Mouse (Mus musculus) spleen, postnatal 36 days (tissue): Measurements from ENCODE around the gene Mrgpra9.
"Not testable (repeated sequence)": the region's sequence is repeated elsewhere in the genome, so short reads cannot be mapped to it uniquely, and the experiment has no call there.

Experiments used
- DNase-seq, 2 experiments: peaks; one replicate each; pipeline ENCODE4 v3.0.0; 2022; ENCODE audit warnings: low spot score in 2 of 2, mixed read lengths in 1 of 2

Gene Mrgpra9

DNA sequence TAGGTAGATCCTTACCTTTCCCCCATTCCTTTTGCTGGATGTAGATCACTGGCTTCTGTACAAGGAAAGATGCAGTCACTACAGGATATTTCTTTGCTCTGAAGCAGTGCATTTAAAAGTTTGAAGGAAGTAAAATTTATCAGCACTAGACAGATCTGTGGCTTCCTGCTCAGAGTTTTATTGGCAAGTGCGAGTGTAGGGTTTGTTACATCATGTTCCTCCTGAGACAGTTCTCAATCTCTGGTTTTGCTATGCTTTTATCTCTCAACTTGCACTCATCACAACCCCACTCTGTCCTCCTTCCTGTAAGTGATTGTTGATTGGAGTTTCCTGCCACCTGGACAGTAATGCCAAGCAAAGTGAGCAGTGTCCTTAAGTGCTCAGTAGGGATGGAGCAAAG is at the start of gene Mrgpra9:
Gene Mrgpra9 (minus strand): TSS at position 79 of the 400 bp plus-strand sequence.
- no peak for DNase-seq

DNA sequence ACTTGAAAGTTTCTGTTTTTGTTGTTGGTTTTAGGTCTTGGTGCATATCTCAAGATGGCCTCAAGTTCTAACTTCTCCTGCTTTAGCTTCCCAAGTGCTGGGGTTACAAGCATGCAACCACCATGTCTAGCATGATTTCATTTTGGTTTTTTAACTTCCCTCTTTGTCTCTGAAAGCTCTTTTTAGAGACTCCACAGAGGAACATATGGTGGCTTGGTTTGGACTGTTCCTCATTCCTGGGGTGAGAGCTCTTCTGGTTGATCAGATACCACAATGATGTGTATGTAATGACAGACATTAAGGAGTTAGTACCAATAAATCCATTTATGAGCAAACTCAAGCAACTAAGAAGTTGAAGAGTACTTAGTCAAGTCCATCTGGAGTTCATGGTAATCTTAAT is 47.0 kb upstream of the Mrgpra9 start:
- DNase-seq: not testable (repeated sequence)

DNA sequence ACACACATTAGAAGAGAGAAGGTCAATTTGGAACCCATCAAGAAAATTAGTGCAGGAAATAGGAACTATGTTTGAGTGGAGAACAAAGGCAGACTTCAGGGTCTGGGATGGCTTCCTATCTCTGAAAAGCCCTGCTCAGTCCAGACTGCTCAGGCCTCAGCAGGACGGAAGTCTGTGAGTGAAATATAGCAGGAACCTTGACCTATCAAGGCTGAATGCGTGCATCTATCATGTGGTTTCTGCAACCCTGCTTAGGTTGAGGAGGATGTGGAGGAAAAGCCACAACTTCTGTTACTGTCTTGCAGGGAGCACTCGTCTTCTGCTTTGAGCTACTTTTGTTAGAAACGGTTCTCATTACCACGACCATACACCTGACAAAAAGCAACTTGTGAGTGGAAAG is 18.9 kb upstream of the Mrgpra9 start:
- not testable (repeated sequence) for DNase-seq

DNA sequence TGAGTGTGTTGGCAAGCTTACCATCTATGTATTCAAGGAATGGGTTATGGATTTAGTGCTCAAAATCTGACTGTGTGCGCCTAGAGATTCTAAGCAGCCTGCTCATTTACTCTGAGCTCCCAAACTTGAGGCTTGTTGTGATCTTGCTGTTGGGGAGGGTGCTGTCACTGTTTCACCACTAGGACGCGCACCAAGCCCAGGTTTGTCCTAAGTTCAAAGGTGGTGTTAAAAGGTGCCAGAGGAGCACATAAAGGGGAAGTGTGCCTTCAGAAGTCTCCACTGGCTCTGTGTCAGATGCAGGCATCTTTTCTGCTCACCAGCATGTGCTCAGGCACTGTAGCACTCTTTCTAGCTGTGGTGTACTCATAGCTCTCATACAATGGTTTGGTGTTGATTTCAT is 8.0 kb downstream of the Mrgpra9 start:
- peak; percentile 20 to 21 for DNase-seq

DNA sequence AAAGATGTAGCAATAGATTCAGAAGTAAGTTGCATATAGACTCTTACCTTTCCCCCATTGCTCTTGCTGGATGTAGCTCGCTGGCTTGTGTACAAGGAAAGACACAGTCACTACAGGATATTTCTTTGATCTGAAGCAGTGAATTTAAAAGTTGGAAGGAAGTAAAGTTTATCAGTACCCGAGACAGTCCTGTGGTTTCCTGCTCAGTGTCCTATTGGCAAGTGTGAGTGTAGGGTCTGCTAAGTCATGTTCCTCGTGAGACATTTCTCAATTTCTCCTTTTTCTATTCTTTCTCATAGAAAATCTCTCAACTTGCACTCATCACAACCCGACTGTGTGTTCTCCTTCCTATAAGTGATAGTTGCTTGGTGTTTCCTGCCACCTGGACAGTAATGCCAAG is 47.8 kb downstream of the Mrgpra9 start, which contains the start of gene Mrgpra6:
Gene Mrgpra6 (minus strand): TSS at position 91 of the 400 bp plus-strand sequence.
- DNase-seq: no peak

DNA sequence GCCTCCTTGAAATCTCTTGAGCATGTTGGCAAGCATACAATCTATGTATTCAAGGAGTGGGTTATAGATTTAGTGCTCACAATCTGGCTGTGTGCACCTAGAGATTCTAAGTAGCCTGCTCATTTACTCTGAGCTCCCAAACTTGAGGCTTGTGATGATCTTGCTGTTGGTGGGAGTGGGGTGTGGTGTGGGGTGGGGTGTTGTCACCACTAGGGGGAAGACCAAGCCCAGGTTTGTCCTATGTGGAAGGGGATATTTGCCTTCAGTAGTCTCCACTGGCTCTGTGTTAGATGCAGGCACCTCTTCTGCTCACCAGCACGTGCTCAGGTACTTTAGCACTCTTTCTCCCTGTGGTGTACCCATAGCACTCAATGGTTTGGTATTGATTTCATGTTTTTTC is 57.4 kb downstream of the Mrgpra9 start:
- no peak for DNase-seq
